Mouse (Mus musculus): ENCODE measurements at regions not wholly inside any gene's neighbourhood (a gene's known extent, or its start where the extent isn't known, plus 50 kb on each side); places are given as distances from the start of the nearest gene placed in this dataset.
"Not testable (repeated sequence)": the region's sequence is repeated elsewhere in the genome, so short reads cannot be mapped to it uniquely, and the experiment has no call there.

DNA sequence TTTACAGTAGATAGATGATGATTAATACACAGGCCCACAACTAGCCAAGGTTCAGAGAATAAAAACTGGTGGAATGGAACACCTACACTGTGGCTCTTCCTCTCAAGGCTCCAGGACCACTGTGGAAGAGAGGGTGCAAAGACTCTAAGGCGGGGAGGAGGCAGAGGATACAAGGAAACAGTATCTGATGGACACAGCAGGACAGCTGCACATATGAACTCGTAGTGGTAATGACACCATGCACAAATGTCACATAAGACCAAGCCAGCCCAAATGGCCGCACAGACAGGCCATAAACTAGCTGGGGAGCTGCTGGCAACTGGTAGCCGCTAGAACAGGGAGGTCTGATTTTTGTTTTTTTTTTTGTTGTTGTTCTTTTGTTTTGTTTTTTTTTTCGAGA, 197.0 kb upstream of the Serp2 start:
- DNase-seq (ENCODE audit: low spot score in 2 of 2) = no peak

- no peak for DNase-seq (ENCODE audit: low spot score in 2 of 2)
Observed at GRCm38 (mm10) chr14:76749178-76749577, 192.5 kb upstream of the Serp2 start.

DNA sequence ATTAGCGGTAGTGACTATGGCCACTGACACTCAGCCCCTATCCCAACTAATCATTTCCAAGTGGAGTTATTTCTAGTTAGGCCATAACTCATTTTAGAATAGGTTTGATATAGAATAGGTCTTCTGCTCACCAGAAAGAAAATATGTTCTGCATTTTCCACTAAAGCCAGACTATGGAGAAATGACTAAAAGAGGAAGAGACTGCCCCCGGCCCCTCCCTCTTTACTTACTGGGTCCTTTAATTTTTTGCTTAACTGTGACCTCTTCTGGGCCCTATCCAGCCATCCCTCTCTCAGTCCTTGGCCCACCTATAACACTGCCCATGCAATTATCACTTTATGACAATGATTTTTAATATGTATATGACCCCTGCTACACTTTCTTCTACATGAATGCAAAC, 192.0 kb upstream of the Serp2 start:
- no peak for DNase-seq (ENCODE audit: low spot score in 2 of 2)

GRCm38 (mm10) chr14:76747814-76748213, 191.1 kb upstream of the Serp2 start:
- no peak for DNase-seq (ENCODE audit: low spot score in 2 of 2)

GRCm38 (mm10) chr14:76746282-76746681, 189.6 kb upstream of the Serp2 start:
- DNase-seq (ENCODE audit: low spot score in 2 of 2) = no peak

DNA sequence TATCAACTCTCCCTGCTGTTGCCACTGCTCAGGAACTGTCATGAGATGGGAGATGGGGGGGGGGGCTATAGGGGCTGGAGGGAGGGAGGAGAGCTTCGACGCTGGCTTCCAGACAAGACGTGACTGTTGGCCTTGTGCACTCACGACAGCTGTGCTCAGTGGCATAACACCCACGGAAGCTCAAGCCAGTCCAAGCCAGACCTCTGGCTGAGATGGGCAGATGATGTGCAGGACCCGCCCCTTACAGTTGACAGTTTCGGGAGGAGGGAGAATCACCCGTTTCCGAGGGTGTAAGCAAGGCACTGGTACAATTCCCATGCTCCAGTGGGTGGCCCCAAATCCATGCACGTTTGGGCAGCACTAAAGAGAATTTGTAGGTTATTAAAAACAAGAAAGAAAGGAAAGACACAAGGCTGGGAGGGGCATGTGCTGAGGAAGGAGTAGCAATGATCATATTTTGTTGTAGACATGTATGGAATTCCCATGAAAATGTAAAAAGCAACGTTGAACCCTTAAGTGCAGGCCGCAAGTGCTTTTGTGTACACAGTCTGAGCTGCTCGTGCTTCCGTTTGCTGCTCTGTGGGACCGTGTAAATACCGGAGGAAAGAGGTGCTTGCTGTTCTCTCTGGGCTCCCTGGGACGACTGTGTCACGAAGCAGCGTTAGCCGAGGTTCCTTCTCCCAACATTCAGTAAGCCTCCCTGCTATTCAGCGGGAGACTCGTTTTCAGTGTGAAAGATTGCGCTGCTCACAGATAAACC, 188.2 kb upstream of the Serp2 start:
- DNase-seq (ENCODE audit: low spot score in 2 of 2) = no peak

DNA sequence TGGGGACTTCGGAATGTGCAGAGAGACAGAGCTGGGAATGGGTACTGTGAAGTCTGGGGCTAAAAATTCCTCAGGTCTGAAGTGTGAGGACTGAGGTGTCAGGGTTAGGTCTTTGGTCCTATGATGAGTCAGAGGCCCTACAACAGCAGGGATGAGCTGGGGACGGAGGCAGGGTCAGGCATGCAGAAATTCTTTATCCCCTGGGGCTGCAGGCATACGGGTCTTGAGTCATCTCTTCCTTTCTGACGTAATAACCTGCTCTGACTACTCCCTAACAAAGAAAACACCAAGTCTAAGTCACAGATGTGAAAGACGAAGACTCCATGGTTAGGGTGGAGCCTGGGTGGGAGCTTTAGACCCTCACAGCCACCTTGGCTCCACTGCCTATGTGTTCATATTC, 185.6 kb upstream of the Serp2 start:
- DNase-seq (ENCODE audit: low spot score in 2 of 2) = no peak

DNA sequence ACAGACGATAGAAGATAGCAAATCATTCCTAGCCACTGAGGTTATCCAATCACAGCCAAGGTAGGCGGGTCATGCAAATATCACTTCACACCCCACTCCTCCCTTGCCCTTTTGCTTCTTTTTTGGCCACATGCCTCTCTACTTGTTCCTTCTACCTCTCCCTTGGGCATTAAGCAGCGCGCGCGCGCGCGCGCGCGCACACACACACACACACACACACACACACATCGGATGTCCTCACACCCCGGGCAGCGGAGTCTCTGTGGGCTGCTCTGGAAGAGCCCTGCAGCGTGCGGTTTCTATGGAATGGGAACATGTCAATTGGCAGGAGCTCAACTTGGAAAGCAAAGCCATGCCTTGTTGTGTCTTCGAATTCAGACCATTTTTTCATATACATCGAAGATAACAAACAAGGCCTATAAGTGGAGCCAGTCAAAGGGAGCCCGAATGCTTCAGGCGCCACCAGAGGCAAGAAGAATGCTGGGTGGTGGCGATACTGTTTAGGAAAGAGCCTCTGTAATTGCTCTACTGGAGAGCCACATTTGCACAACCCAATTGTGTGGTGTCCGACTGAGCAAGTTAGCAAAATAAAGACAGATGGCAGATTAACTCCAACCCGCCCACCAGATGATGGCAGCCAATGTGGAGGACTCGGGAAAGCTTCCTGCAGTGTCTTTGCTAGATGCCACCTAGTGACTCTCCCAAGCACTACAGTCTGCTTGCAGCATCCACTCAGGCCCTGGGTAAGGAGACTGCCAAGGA, 183.3 kb upstream of the Serp2 start:
- DNase-seq (ENCODE audit: low spot score in 2 of 2) = no peak

DNA sequence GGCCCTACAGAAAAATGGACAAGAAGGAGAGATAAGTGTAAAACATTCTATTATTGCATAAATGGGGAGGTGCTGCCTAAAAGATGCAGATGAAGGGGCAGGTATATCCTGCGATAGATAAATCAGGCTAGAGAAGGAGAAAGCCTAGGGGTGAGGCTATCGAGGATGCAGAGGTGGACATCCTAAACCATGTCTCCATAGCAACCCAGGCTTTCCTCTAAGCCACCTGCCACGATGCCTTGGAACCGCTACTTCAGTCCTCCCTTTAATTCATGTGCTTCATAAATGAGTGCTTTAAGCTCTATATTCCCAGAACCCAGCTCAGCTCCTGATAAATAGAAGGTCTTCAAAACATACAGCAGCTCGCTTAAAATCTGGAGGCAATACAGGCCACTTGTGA, 179.3 kb upstream of the Serp2 start:
- DNase-seq (ENCODE audit: low spot score in 2 of 2) = no peak

- no peak for DNase-seq (ENCODE audit: low spot score in 2 of 2)
Observed at GRCm38 (mm10) chr14:76735107-76735506, 178.4 kb upstream of the Serp2 start.

DNA sequence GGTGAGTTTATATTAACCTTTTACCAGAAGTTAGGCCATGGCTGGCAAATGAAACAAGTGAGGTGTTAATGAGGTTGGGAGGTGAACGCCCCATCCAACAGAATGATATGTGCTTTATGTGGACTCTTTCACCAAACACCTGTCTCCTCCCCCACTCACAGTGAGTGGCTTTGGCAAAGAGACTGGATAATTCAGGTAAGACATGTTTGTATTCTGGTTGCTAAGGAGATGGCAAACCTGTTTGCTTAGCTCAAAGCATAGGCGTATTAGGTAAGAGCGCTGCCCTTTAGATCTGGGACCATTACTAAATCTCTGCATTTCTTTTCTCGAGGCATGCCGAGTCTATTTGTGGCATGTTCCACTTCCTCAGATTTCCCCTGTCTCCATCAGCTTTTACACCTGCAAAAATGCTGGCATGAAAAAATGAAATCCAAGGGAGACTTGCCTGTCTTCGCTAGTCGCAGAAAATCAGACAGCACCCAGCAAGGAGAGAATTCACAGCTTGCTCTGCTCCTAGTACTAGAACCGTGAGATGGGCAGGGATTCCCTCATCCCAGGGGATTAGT, 176.7 kb upstream of the Serp2 start:
- DNase-seq (ENCODE audit: low spot score in 2 of 2) = no peak

GRCm38 (mm10) chr14:76731096-76731986, 174.7 kb upstream of the Serp2 start:
- DNase-seq (ENCODE audit: low spot score in 2 of 2) = no peak

DNA sequence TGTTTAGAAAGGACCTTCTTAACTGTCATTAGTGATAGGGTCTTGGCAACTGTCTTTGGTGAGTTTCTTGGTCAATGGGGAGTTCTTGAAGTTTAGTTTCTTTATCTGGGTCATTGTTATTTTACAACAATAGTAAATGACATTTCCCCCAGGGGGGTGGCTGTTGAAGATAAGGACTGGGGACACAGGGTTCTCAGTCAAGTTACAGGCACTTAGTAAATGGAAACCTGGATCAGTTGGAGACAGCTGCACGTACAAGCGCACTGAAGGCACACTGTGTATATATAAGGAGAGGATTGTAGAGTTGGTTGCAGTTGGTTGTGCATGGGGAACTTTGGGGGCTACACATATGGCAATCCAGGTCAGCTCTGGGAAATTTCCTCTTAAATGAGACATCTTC, 169.2 kb upstream of the Serp2 start:
- no peak for DNase-seq (ENCODE audit: low spot score in 2 of 2)

- not testable (repeated sequence) for DNase-seq (ENCODE audit: low spot score in 2 of 2)
Observed at GRCm38 (mm10) chr14:76725231-76725630, 168.5 kb upstream of the Serp2 start.

- DNase-seq (ENCODE audit: low spot score in 2 of 2) = no peak
Observed at GRCm38 (mm10) chr14:76724826-76725225, 168.1 kb upstream of the Serp2 start.

DNA sequence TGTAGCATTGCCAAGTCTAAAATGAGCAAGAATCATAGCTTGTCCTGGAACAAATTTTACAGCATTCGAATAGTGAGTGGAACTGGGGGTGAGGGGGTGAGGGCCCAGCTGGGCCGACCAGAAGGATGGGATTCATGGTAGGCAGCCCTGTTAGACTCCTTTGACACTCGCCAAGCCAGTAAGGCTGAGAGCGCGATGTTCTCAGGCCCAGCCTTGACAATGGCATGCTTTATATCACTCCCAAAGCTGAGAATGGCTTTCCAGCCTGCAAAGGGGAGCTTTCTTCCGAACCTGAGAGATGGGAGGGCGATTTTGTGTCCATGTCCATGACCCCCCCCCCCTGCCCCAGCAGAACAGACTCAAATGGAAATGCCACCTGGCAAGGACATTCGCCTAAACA, 167.7 kb upstream of the Serp2 start:
- DNase-seq (ENCODE audit: low spot score in 2 of 2) = no peak

GRCm38 (mm10) chr14:76723551-76723950, 166.9 kb upstream of the Serp2 start:
- no peak for DNase-seq (ENCODE audit: low spot score in 2 of 2)

DNA sequence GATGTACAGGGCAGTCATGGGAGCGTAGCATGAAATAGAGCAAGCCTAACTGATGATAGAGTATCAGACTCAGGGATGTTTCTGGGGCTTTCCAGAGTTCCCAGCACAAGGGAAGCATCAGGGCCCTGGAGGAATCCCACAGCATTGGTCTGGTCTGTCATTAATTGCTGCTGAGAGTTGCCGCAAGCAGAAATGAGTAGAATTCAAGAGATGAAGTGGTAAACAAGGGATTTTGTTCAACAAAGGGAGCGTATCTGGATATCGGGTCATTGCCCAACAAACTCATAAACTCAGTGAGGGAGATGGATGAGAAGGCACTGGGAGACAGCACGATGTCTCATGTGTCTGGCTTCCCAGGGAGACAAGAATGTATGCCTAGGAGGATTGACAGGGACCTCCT, 165.6 kb upstream of the Serp2 start:
- no peak for DNase-seq (ENCODE audit: low spot score in 2 of 2)

DNA sequence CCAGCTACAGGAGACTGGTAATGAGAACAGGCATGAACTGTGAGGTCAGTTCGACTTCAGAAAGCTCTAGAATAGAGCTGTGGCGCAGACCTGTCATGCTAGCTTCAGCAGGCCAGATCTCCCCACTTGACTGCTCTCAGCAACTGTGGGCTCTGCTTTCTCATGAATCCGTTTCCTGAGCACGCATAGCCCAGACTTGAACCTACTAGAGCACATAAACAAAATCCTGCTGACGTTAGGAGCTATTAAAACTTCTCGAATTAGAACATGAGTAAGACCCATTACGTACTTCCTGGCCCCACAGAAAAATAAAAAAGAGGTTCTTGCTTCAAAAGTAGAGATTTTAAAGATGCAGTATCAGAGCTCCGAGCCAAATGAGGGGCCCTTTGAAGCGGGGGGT, 165.1 kb upstream of the Serp2 start:
- DNase-seq (ENCODE audit: low spot score in 2 of 2) = no peak

DNA sequence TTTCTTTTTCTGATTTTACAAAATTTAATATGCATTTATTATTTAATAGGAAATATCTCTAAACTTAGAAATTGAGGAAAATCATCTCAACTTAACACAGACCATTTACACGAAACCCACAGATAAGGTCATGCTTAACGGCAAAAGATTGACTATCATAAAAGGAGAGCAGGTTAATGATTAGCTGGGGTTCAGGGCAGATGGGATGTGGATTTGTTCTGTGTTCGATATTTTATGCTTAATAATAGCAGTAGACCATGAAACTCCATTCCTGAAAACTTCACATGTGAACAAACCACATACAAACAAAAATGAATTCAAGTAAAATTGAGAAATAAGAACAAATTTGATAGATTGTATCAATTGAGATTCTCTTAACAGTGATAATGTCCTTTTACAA, 160.4 kb upstream of the Serp2 start:
- no peak for DNase-seq (ENCODE audit: low spot score in 2 of 2)

DNA sequence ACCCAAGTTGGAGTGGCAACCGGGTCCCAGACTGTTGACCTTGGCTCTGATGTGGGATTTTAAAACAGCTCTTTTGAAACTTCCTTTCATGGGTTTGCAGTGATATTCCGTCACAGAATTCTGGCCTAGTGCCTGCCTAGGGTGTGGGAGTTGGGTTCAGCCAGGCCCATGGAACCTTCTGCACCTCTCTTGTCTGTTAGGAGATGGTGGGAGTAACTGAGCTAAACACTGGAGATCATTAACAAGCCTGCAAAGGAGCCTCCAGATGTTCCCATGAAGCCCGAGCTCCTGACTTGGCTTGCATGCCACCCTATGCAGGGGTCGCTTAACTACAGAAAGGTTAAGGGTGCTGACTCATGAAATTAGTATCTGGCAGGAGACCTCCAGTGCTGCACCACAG, 158.0 kb upstream of the Serp2 start:
- DNase-seq (ENCODE audit: low spot score in 2 of 2) = peak in 1 of 2 experiments; percentile 31

GRCm38 (mm10) chr14:76713946-76714345, 157.3 kb upstream of the Serp2 start:
- DNase-seq (ENCODE audit: low spot score in 2 of 2) = no peak
